Mouse (Mus musculus): ENCODE measurements around the gene Vat1l. TPM values are rescaled to one million over a fixed set of nuclear protein-coding genes. Genes with fewer than 3 reads are reported as not detected.

The Vat1l gene
- total and polyA plus RNA-seq, 3 experiments: not detected

- Histone ChIP-seq H3K9ac (ENCODE audit: control insufficient read depth, low read depth, low read length, poor library complexity, severe bottlenecking) (no peak overlapping the region), H3K9me3 (replicated peaks; ENCODE audit: insufficient read depth, low read length) (no peaks in the 10 kb centered on the region), H3K27ac (ENCODE audit: control insufficient read depth, low read depth, low read length) (no peak overlapping the region), H3K36me3 (ENCODE audit: control insufficient read depth in 1 of 2, insufficient read depth in 2 of 2, low read length in 2 of 2) (no peaks in the 10 kb centered on the region), H3K79me2 (ENCODE audit: control insufficient read depth, insufficient read depth, low read length, poor library complexity) (no peaks in the 10 kb centered on the region), H3K27me3 (ENCODE audit: control insufficient read depth in 1 of 2, insufficient read depth in 2 of 2, low read length in 2 of 2) (no peaks in the 10 kb centered on the region), H3K4me3 (ENCODE audit: control insufficient read depth in 1 of 2, insufficient read depth in 1 of 2, low read depth in 2 of 2, low read length in 2 of 2) (no peak overlapping the region), H3K4me1 (ENCODE audit: control insufficient read depth in 1 of 2, insufficient read depth in 2 of 2, low read length in 2 of 2) (no peaks in the 10 kb centered on the region)
- TF ChIP-seq CHD1 (IDR thresholded peaks at IDR 0.05; ENCODE audit: low read depth, low read length) (no peak), MAZ (IDR thresholded peaks at IDR 0.05; ENCODE audit: low read depth, low read length) (no peak), RAD21 (IDR thresholded peaks at IDR 0.05; ENCODE audit: low read depth, low read length) (no peak), NRF1 (IDR thresholded peaks at IDR 0.05; ENCODE audit: insufficient read depth, low read depth, low read length, poor library complexity, severe bottlenecking) (no peak), ETS1 (IDR thresholded peaks at IDR 0.05; ENCODE audit: low read depth, low read length) (no peak), USF2 (IDR thresholded peaks at IDR 0.05; ENCODE audit: borderline replicate concordance in 1 of 2, insufficient read depth in 1 of 2, low read depth in 1 of 2, low read length in 2 of 2) (no peak), RCOR1 (IDR thresholded peaks at IDR 0.05; ENCODE audit: low read depth, low read length) (no peak), MAX (IDR thresholded peaks at IDR 0.05; ENCODE audit: low read length) (no peak), HCFC1 (IDR thresholded peaks at IDR 0.05; ENCODE audit: low read depth, low read length) (no peak), EP300 (IDR thresholded peaks at IDR 0.05; ENCODE audit: low read depth in 1 of 2, low read length in 2 of 2) (no peak), CHD2 (IDR thresholded peaks at IDR 0.05; ENCODE audit: low read length) (no peak), JUND (IDR thresholded peaks at IDR 0.05; ENCODE audit: low read depth, low read length) (no peak), MAFK (IDR thresholded peaks at IDR 0.05; ENCODE audit: borderline replicate concordance, low read depth, low read length) (no peak), ZNF384 (IDR thresholded peaks at IDR 0.05; ENCODE audit: low read depth, low read length) (no peak)
- DNase-seq (ENCODE audit: low read depth, low spot score): no peak
Observed at GRCm38 (mm10) chr8:114418904-114419303, 213.5 kb downstream of the Vat1l start.

- Histone ChIP-seq H3K9me3 (replicated peaks; ENCODE audit: insufficient read depth, low read length) (no peaks in the 10 kb centered on the region), H3K9ac (ENCODE audit: control insufficient read depth, low read depth, low read length, poor library complexity, severe bottlenecking) (no peak overlapping the region), H3K4me3 (ENCODE audit: control insufficient read depth in 1 of 2, insufficient read depth in 1 of 2, low read depth in 2 of 2, low read length in 2 of 2) (no peak overlapping the region), H3K36me3 (ENCODE audit: control insufficient read depth in 1 of 2, insufficient read depth in 2 of 2, low read length in 2 of 2) (no peaks in the 10 kb centered on the region), H3K27ac (ENCODE audit: control insufficient read depth, low read depth, low read length) (no peak overlapping the region), H3K4me1 (ENCODE audit: control insufficient read depth in 1 of 2, insufficient read depth in 2 of 2, low read length in 2 of 2) (no peaks in the 10 kb centered on the region), H3K79me2 (ENCODE audit: control insufficient read depth, insufficient read depth, low read length, poor library complexity) (no peaks in the 10 kb centered on the region), H3K27me3 (ENCODE audit: control insufficient read depth in 1 of 2, insufficient read depth in 2 of 2, low read length in 2 of 2) (no peaks in the 10 kb centered on the region)
- DNase-seq (ENCODE audit: low read depth, low spot score): no peak
- no peak for TF ChIP-seq POLR2AphosphoS5 (IDR thresholded peaks at IDR 0.05; ENCODE audit: borderline replicate concordance, low read depth, low read length)
- no peak for TF ChIP-seq EP300 (IDR thresholded peaks at IDR 0.05; ENCODE audit: low read depth in 1 of 2, low read length in 2 of 2)
- TF ChIP-seq NRF1 (IDR thresholded peaks at IDR 0.05; ENCODE audit: insufficient read depth, low read depth, low read length, poor library complexity, severe bottlenecking): no peak
- no peak for TF ChIP-seq CTCF (IDR thresholded peaks at IDR 0.05 in 2 of 3, conservative IDR thresholded peaks at IDR 0.05 in 1 of 3; ENCODE audit: control insufficient read depth in 1 of 3, insufficient read depth in 1 of 3, low read depth in 2 of 3, low read length in 3 of 3, poor library complexity in 1 of 3, severe bottlenecking in 1 of 3)
- no peak for TF ChIP-seq RAD21 (IDR thresholded peaks at IDR 0.05; ENCODE audit: low read depth, low read length)
- TF ChIP-seq ZKSCAN1 (IDR thresholded peaks at IDR 0.05; ENCODE audit: low read depth, low read length): no peak
- no peak for TF ChIP-seq MAX (IDR thresholded peaks at IDR 0.05; ENCODE audit: low read length)
- TF ChIP-seq MYC (IDR thresholded peaks at IDR 0.05; ENCODE audit: low read depth, low read length): no peak
- no peak for TF ChIP-seq JUND (IDR thresholded peaks at IDR 0.05; ENCODE audit: low read depth, low read length)
- no peak for TF ChIP-seq TCF12 (IDR thresholded peaks at IDR 0.05; ENCODE audit: low read depth, low read length)
- TF ChIP-seq USF2 (IDR thresholded peaks at IDR 0.05; ENCODE audit: borderline replicate concordance in 1 of 2, insufficient read depth in 1 of 2, low read depth in 1 of 2, low read length in 2 of 2): no peak
Observed at GRCm38 (mm10) chr8:114421544-114421943, 216.1 kb downstream of the Vat1l start.

Other genes with a start within 250 kb of the Vat1l start
- gene Nudt7, start 72.1 kb upstream of the Vat1l start, total RNA-seq (2012; rRNA removed): not detected in 2 replicates
- not detected for gene Nudt7, start 72.1 kb upstream of the Vat1l start, polyA plus RNA-seq (2012; ENCODE audit: insufficient read depth in 1 of 2, insufficient read length in 2 of 2, low read depth in 1 of 2, low replicate concordance in 2 of 2, missing spikeins in 1 of 2)
- gene Clec3a, start 212.5 kb downstream of the Vat1l start, total RNA-seq (2012; rRNA removed): not detected in 2 replicates
- not detected for gene Clec3a, start 212.5 kb downstream of the Vat1l start, polyA plus RNA-seq (2012; ENCODE audit: insufficient read depth in 1 of 2, insufficient read length in 2 of 2, low read depth in 1 of 2, low replicate concordance in 2 of 2, missing spikeins in 1 of 2)
- gene Wwox, start 234.0 kb downstream of the Vat1l start, total RNA-seq (2012; rRNA removed): 7.6 and 8.5 TPM in 2 replicates
- 10 to 100 TPM; 12.2 to 61.8 TPM for gene Wwox, start 234.0 kb downstream of the Vat1l start, polyA plus RNA-seq (2012; ENCODE audit: insufficient read depth in 1 of 2, insufficient read length in 2 of 2, low read depth in 1 of 2, low replicate concordance in 2 of 2, missing spikeins in 1 of 2)